Mouse (Mus musculus) MEL (cell line): ENCODE data around the gene Ubac2. TPM values are rescaled to one million over a fixed set of nuclear protein-coding genes. Genes with fewer than 3 reads are reported as not detected.
A peak's percentile ranks its signal among the peaks of the same experiment; 100 is the strongest.

Experiments used
- DNase-seq: peaks from one replicate; pipeline ENCODE4 v3.0.0; 2011; ENCODE audit warnings: low read depth, low spot score
- H3K27ac ChIP-seq: 2 replicates; pipeline ENCODE4 v1.5.1; 2012; ENCODE audit warnings: low read depth, mild to moderate bottlenecking, control low read depth, low read length, moderate library complexity; ENCODE audit not compliant: control insufficient read depth
- H3K27me3 ChIP-seq, 2 experiments: fragments of 150-350 bp in 1 of 2; sonication (generic) in 1 of 2; 2 replicates each; pipeline ENCODE4 v1.6.1; 2012; ENCODE audit warnings: low read length in 2 of 2, mild to moderate bottlenecking in 2 of 2, improper control_type of control experiment in 1 of 2, moderate library complexity in 1 of 2; ENCODE audit not compliant: insufficient read depth in 2 of 2, control insufficient read depth in 1 of 2
- H3K36me3 ChIP-seq, 2 experiments: 2 replicates each; pipeline ENCODE4 v1.6.1; 2012 to 2014; ENCODE audit warnings: low read length in 2 of 2, improper control_type of control experiment in 1 of 2, inconsistent platforms in 1 of 2, mild to moderate bottlenecking in 1 of 2; ENCODE audit not compliant: insufficient read depth in 2 of 2, control insufficient read depth in 1 of 2
- H3K4me1 ChIP-seq, 2 experiments: fragments of 150-350 bp in 1 of 2; sonication (generic) in 1 of 2; 2 replicates each; pipeline ENCODE4 v1.6.1; 2012; ENCODE audit warnings: low read length in 2 of 2, improper control_type of control experiment in 1 of 2, mild to moderate bottlenecking in 1 of 2; ENCODE audit not compliant: insufficient read depth in 2 of 2, control insufficient read depth in 1 of 2
- H3K4me3 ChIP-seq, 2 experiments: fragments of 150-350 bp in 1 of 2; sonication (generic) in 1 of 2; 2 replicates each; pipeline ENCODE4 v1.5.1; 2012; ENCODE audit warnings: low read depth in 2 of 2, low read length in 2 of 2, mild to moderate bottlenecking in 2 of 2, moderate library complexity in 2 of 2, control low read depth in 1 of 2, improper control_type of control experiment in 1 of 2; ENCODE audit not compliant: control insufficient read depth in 1 of 2, insufficient read depth in 1 of 2
- H3K79me2 ChIP-seq: 2 replicates; pipeline ENCODE4 v1.6.1; 2012; ENCODE audit warnings: mild to moderate bottlenecking, low read length, moderate library complexity; ENCODE audit not compliant: control insufficient read depth, poor library complexity, insufficient read depth
- H3K9ac ChIP-seq: 2 replicates; pipeline ENCODE4 v1.6.1; 2012; ENCODE audit warnings: low read depth, mild to moderate bottlenecking, control low read depth, low read length, moderate library complexity; ENCODE audit not compliant: control insufficient read depth, poor library complexity, severe bottlenecking
- H3K9me3 ChIP-seq: fragments of 150-350 bp; sonication (generic); replicated peaks from 2 replicates; pipeline ENCODE4 v1.6.1; 2012; ENCODE audit warnings: mild to moderate bottlenecking, low read length, improper control_type of control experiment, moderate library complexity; ENCODE audit not compliant: insufficient read depth
- BHLHE40 ChIP-seq: IDR thresholded peaks from 2 replicates; pipeline ENCODE4 v1.6.1; 2012; ENCODE audit warnings: low read depth, mild to moderate bottlenecking, inconsistent platforms, low read length, improper control_type of control experiment, borderline replicate concordance
- CHD1 ChIP-seq: IDR thresholded peaks from 2 replicates; pipeline ENCODE4 v1.6.1; 2012; ENCODE audit warnings: low read depth, mild to moderate bottlenecking, inconsistent platforms, low read length, improper control_type of control experiment
- CHD2 ChIP-seq: IDR thresholded peaks from 2 replicates; pipeline ENCODE4 v1.6.1; 2011; ENCODE audit warnings: low read length, improper control_type of control experiment
- CTCF ChIP-seq, 3 experiments: IDR thresholded peaks in 2 of 3; conservative IDR thresholded peaks in 1 of 3; 2 replicates each; pipeline ENCODE4 v1.5.1; 2011 to 2012; ENCODE audit warnings: low read length in 3 of 3, low read depth in 2 of 3, mild to moderate bottlenecking in 2 of 3, improper control_type of control experiment in 1 of 3, inconsistent platforms in 1 of 3, mixed read lengths in 1 of 3, moderate library complexity in 1 of 3; ENCODE audit not compliant: control insufficient read depth in 1 of 3, insufficient read depth in 1 of 3, poor library complexity in 1 of 3, severe bottlenecking in 1 of 3
- E2F4 ChIP-seq: IDR thresholded peaks from 2 replicates; pipeline ENCODE4 v1.6.1; 2011; ENCODE audit warnings: low read depth, low read length, improper control_type of control experiment, borderline replicate concordance
- GABPA ChIP-seq: IDR thresholded peaks from 2 replicates; pipeline ENCODE4 v1.6.1; 2012; ENCODE audit warnings: low read depth, mild to moderate bottlenecking, inconsistent platforms, low read length, improper control_type of control experiment, moderate library complexity
- GATA1 ChIP-seq: IDR thresholded peaks from 2 replicates; pipeline ENCODE4 v1.6.1; 2011; ENCODE audit warnings: low read depth, low read length, improper control_type of control experiment
- HCFC1 ChIP-seq: IDR thresholded peaks from 2 replicates; pipeline ENCODE4 v1.6.1; 2012; ENCODE audit warnings: low read depth, mild to moderate bottlenecking, inconsistent platforms, low read length, improper control_type of control experiment, moderate library complexity
- MAX ChIP-seq: IDR thresholded peaks from 2 replicates; pipeline ENCODE4 v1.6.1; 2011; ENCODE audit warnings: low read length, improper control_type of control experiment
- MEF2A ChIP-seq: IDR thresholded peaks from 2 replicates; pipeline ENCODE4 v1.6.1; 2014; ENCODE audit warnings: low read depth, mild to moderate bottlenecking, inconsistent platforms, low read length, improper control_type of control experiment; ENCODE audit not compliant: poor library complexity, insufficient replicate concordance, severe bottlenecking; ENCODE audit errors: extremely low read depth
- MXI1 ChIP-seq: IDR thresholded peaks from 2 replicates; pipeline ENCODE4 v1.6.1; 2011; ENCODE audit warnings: mild to moderate bottlenecking, low read depth, low read length, improper control_type of control experiment
- MYB ChIP-seq: IDR thresholded peaks from 2 replicates; pipeline ENCODE4 v1.6.1; 2011; ENCODE audit warnings: mild to moderate bottlenecking, low read depth, low read length, improper control_type of control experiment
- MYC ChIP-seq: IDR thresholded peaks from 2 replicates; pipeline ENCODE4 v1.6.1; 2011; ENCODE audit warnings: low read depth, mild to moderate bottlenecking, low read length, improper control_type of control experiment, moderate library complexity
- NELFE ChIP-seq: IDR thresholded peaks from 2 replicates; pipeline ENCODE4 v1.6.1; 2011; ENCODE audit warnings: low read depth, low read length, improper control_type of control experiment
- NRF1 ChIP-seq: IDR thresholded peaks from 2 replicates; pipeline ENCODE4 v1.6.1; 2014; ENCODE audit warnings: low read depth, mild to moderate bottlenecking, inconsistent platforms, low read length, improper control_type of control experiment, moderate library complexity; ENCODE audit not compliant: poor library complexity, insufficient read depth, severe bottlenecking
- POLR2A ChIP-seq, 2 experiments: IDR thresholded peaks; 2 replicates each; pipeline ENCODE4 v1.6.1; 2011 to 2012; ENCODE audit warnings: low read length in 2 of 2, mild to moderate bottlenecking in 2 of 2, control low read depth in 1 of 2, improper control_type of control experiment in 1 of 2, low read depth in 1 of 2, moderate library complexity in 1 of 2; ENCODE audit not compliant: control insufficient read depth in 1 of 2, insufficient read depth in 1 of 2, poor library complexity in 1 of 2
- POLR2AphosphoS2 ChIP-seq: IDR thresholded peaks from 2 replicates; pipeline ENCODE4 v1.6.1; 2011; ENCODE audit warnings: low read length, improper control_type of control experiment
- RCOR1 ChIP-seq: IDR thresholded peaks from 2 replicates; pipeline ENCODE4 v1.6.1; 2012; ENCODE audit warnings: low read depth, mild to moderate bottlenecking, inconsistent platforms, low read length, improper control_type of control experiment
- SIN3A ChIP-seq: IDR thresholded peaks from 2 replicates; pipeline ENCODE4 v1.6.1; 2012; ENCODE audit warnings: low read length, improper control_type of control experiment, inconsistent platforms
- SMC3 ChIP-seq: IDR thresholded peaks from 2 replicates; pipeline ENCODE4 v1.6.1; 2011; ENCODE audit warnings: low read depth, low read length, improper control_type of control experiment
- TBP ChIP-seq: IDR thresholded peaks from 2 replicates; pipeline ENCODE4 v1.8.0; 2011; ENCODE audit warnings: low read depth, low read length, improper control_type of control experiment
- UBTF ChIP-seq: IDR thresholded peaks from 2 replicates; pipeline ENCODE4 v1.6.1; 2012; ENCODE audit warnings: low read depth, mild to moderate bottlenecking, inconsistent platforms, low read length, improper control_type of control experiment, moderate library complexity, borderline replicate concordance; ENCODE audit not compliant: insufficient read depth
- USF2 ChIP-seq, 2 experiments: IDR thresholded peaks; 2 replicates each; pipeline ENCODE4 v1.6.1; 2011 to 2012; ENCODE audit warnings: improper control_type of control experiment in 2 of 2, low read length in 2 of 2, borderline replicate concordance in 1 of 2, inconsistent platforms in 1 of 2, low read depth in 1 of 2, mild to moderate bottlenecking in 1 of 2; ENCODE audit not compliant: insufficient read depth in 1 of 2
- ZC3H11A ChIP-seq: IDR thresholded peaks from 2 replicates; pipeline ENCODE4 v1.6.1; 2012; ENCODE audit warnings: low read depth, mild to moderate bottlenecking, inconsistent platforms, low read length, improper control_type of control experiment
- ZKSCAN1 ChIP-seq: IDR thresholded peaks from 2 replicates; pipeline ENCODE4 v1.6.1; 2012; ENCODE audit warnings: low read depth, mild to moderate bottlenecking, inconsistent platforms, low read length, improper control_type of control experiment, moderate library complexity
- ZNF384 ChIP-seq: IDR thresholded peaks from 2 replicates; pipeline ENCODE4 v1.6.1; 2012; ENCODE audit warnings: low read depth, mild to moderate bottlenecking, inconsistent platforms, low read length, improper control_type of control experiment
- polyA plus RNA-seq, 2 experiments: library from polyadenylated mRNA; stranded (reverse) in 1 of 2; unstranded in 1 of 2; fragments of >175 nt in 1 of 2; fragments of >200 nt in 1 of 2; gene quantifications; 2 replicates each; pipeline versions ENCODE4 v1.2.1 to v1.2.4; 2012; ENCODE audit warnings: low replicate concordance in 2 of 2, low read depth in 1 of 2; ENCODE audit not compliant: insufficient read length in 2 of 2, insufficient read depth in 1 of 2, missing spikeins in 1 of 2
- total RNA-seq: library from RNA; depleted of rRNA; stranded (reverse); fragments of 300-350 nt; gene quantifications from 2 replicates; pipeline ENCODE4 v1.2.3, GENCODE M21; 2012

Gene Ubac2
- total and polyA plus RNA-seq, 3 experiments, result 32.9 to 44.8 TPM; not detected in 1

GRCm38 (mm10) chr14:122060642-122061041, 182.2 kb downstream of the Ubac2 start (continued):
- TF ChIP-seq ZC3H11A (peak; percentile 95), CTCF (IDR thresholded peaks at IDR 0.05 in 2 of 3, conservative IDR thresholded peaks at IDR 0.05 in 1 of 3; ENCODE audit: control insufficient read depth in 1 of 3, insufficient read depth in 1 of 3, low read depth in 2 of 3, low read length in 3 of 3, poor library complexity in 1 of 3, severe bottlenecking in 1 of 3) (peak in 2 of 3 experiments; percentile 88 to 91; a peak in 5 of 6 replicates)

GRCm38 (mm10) chr14:122061376-122061775, 183.0 kb downstream of the Ubac2 start:
- no peak overlapping the region for H3K4me3 ChIP-seq
- TF ChIP-seq RCOR1, result no peak
- TF ChIP-seq CTCF (IDR thresholded peaks at IDR 0.05 in 2 of 3, conservative IDR thresholded peaks at IDR 0.05 in 1 of 3; ENCODE audit: control insufficient read depth in 1 of 3, insufficient read depth in 1 of 3, low read depth in 2 of 3, low read length in 3 of 3, poor library complexity in 1 of 3, severe bottlenecking in 1 of 3), result no peak
- TF ChIP-seq MAX, result no peak
- no peak for TF ChIP-seq POLR2A (IDR thresholded peaks at IDR 0.05; ENCODE audit: control insufficient read depth in 1 of 2, insufficient read depth in 1 of 2, low read depth in 1 of 2, low read length in 2 of 2, poor library complexity in 1 of 2)
- TF ChIP-seq MXI1, result no peak
- TF ChIP-seq ZKSCAN1, result no peak
- TF ChIP-seq MEF2A, result no peak
- TF ChIP-seq USF2 (IDR thresholded peaks at IDR 0.05; ENCODE audit: borderline replicate concordance in 1 of 2, insufficient read depth in 1 of 2, low read depth in 1 of 2, low read length in 2 of 2), result no peak
- TF ChIP-seq GABPA, result no peak
- no peak for TF ChIP-seq MYC
- H3K27me3 ChIP-seq, result no peaks in the 10 kb centered on the region
- peaks cover 7% of the 10 kb centered on the region in 2 experiments; a peak in 3 of 4 replicates for H3K4me1 ChIP-seq
- H3K9ac ChIP-seq, result no peak overlapping the region
- H3K27ac ChIP-seq, result no peak overlapping the region
- H3K36me3 ChIP-seq, result no peaks in the 10 kb centered on the region; a peak in 2 of 4 replicates
- H3K79me2 ChIP-seq, result no peaks in the 10 kb centered on the region
- no peak for DNase-seq
- H3K9me3 ChIP-seq, result no peaks in the 10 kb centered on the region

- Histone ChIP-seq H3K4me1 (peaks cover 7 to 12% of the 10 kb centered on the region in 2 experiments; a peak in 3 of 4 replicates), H3K9me3 (no peaks in the 10 kb centered on the region), H3K79me2 (no peaks in the 10 kb centered on the region), H3K4me3 (no peak overlapping the region), H3K9ac (no peak overlapping the region), H3K27me3 (no peaks in the 10 kb centered on the region), H3K36me3 (no peaks in the 10 kb centered on the region; a peak in 2 of 4 replicates), H3K27ac (no peak overlapping the region)
- no peak for DNase-seq
- TF ChIP-seq NELFE, result no peak
- TF ChIP-seq SIN3A, result no peak
- peak in 2 of 3 experiments; percentile 22; a peak in 4 of 6 replicates for TF ChIP-seq CTCF (IDR thresholded peaks at IDR 0.05 in 2 of 3, conservative IDR thresholded peaks at IDR 0.05 in 1 of 3; ENCODE audit: control insufficient read depth in 1 of 3, insufficient read depth in 1 of 3, low read depth in 2 of 3, low read length in 3 of 3, poor library complexity in 1 of 3, severe bottlenecking in 1 of 3)
- TF ChIP-seq E2F4, result no peak
- no peak for TF ChIP-seq MEF2A
- no peak for TF ChIP-seq CHD2
- TF ChIP-seq USF2 (IDR thresholded peaks at IDR 0.05; ENCODE audit: borderline replicate concordance in 1 of 2, insufficient read depth in 1 of 2, low read depth in 1 of 2, low read length in 2 of 2), result no peak
- no peak for TF ChIP-seq MXI1
- no peak for TF ChIP-seq NRF1
- TF ChIP-seq TBP, result no peak
- TF ChIP-seq MYB, result no peak
- no peak for TF ChIP-seq HCFC1
- TF ChIP-seq MAX, result no peak
- TF ChIP-seq CHD1, result no peak
- no peak for TF ChIP-seq UBTF
- TF ChIP-seq ZNF384, result no peak
- TF ChIP-seq MYC, result no peak
- peak; percentile 21; the same call in 1 of the 2 replicates for TF ChIP-seq SMC3
- no peak for TF ChIP-seq POLR2AphosphoS2
- no peak for TF ChIP-seq GATA1
- TF ChIP-seq BHLHE40, result no peak
- no peak for TF ChIP-seq GABPA
Observed at GRCm38 (mm10) chr14:122062411-122063090, 184.1 kb downstream of the Ubac2 start.
